Mouse (Mus musculus) heart, postnatal 36 days (tissue): ENCODE data around the gene Bpifc. TPM values are rescaled to one million over a fixed set of nuclear protein-coding genes. Genes with fewer than 3 reads are reported as not detected.
"Not testable (repeated sequence)": the region's sequence is repeated elsewhere in the genome, so short reads cannot be mapped to it uniquely, and the experiment has no call there.

Source experiments
- DNase-seq, 2 experiments: peaks; one replicate each; pipeline ENCODE4 v3.0.0; 2021 to 2022
- intact Hi-C: fragments of 180-260 bp; cut with DNase I; formaldehyde crosslinking; loops from one replicate; pipeline ENCODE4 v1.15.1; 2025
- total RNA-seq, 2 experiments: library from RNA; stranded (reverse); gene quantifications; 2 replicates each; pipeline ENCODE4 v1.2.3; 2021

The Bpifc gene
- not detected for total RNA-seq

- DNase-seq = no peak
- intact Hi-C loops = no loop called here
Observed at GRCm38 (mm10) chr10:86011781-86012180, at the start of gene Bpifc. Gene Bpifc (minus strand): TSS chr10:86011895.

GRCm38 (mm10) chr10:86060267-86060666, 48.6 kb upstream of the Bpifc start:
- intact Hi-C loops = no loop called here
- DNase-seq = no peak

- intact Hi-C loops = no loop called here
- DNase-seq = no peak
Observed at GRCm38 (mm10) chr10:86057712-86058111, 46.0 kb upstream of the Bpifc start.

- intact Hi-C loops = no loop called here
- no peak for DNase-seq
Observed at GRCm38 (mm10) chr10:86057286-86057685, 45.6 kb upstream of the Bpifc start.

- intact Hi-C loops = no loop called here
- DNase-seq = no peak
Observed at GRCm38 (mm10) chr10:86056297-86056903, 44.7 kb upstream of the Bpifc start.

- no peak for DNase-seq
- intact Hi-C loops = no loop called here
Observed at GRCm38 (mm10) chr10:86052818-86053522, 41.3 kb upstream of the Bpifc start.

- intact Hi-C loops = no loop called here
- no peak for DNase-seq
Observed at GRCm38 (mm10) chr10:86050522-86050921, 38.8 kb upstream of the Bpifc start.

GRCm38 (mm10) chr10:86047786-86048185, 36.1 kb upstream of the Bpifc start:
- intact Hi-C loops = no loop called here
- DNase-seq = no peak

GRCm38 (mm10) chr10:86046371-86046770, 34.7 kb upstream of the Bpifc start:
- no peak for DNase-seq
- intact Hi-C loops = no loop called here

- DNase-seq = no peak
- intact Hi-C loops = no loop called here
Observed at GRCm38 (mm10) chr10:86044066-86044465, 32.4 kb upstream of the Bpifc start.

- DNase-seq = no peak
- intact Hi-C loops = no loop called here
Observed at GRCm38 (mm10) chr10:86043651-86044050, 32.0 kb upstream of the Bpifc start.

GRCm38 (mm10) chr10:86034007-86034728, 22.5 kb upstream of the Bpifc start:
- intact Hi-C loops = no loop called here
- no peak for DNase-seq

GRCm38 (mm10) chr10:86032517-86032916, 20.8 kb upstream of the Bpifc start:
- DNase-seq = no peak
- intact Hi-C loops = no loop called here

GRCm38 (mm10) chr10:86030743-86031142, 19.0 kb upstream of the Bpifc start:
- no peak for DNase-seq
- intact Hi-C loops = no loop called here

GRCm38 (mm10) chr10:86026807-86027206, 15.1 kb upstream of the Bpifc start:
- intact Hi-C loops = loop anchor here (10.0 kb wide), 1 partner anchor 678 kb away; the partner anchor contains the start of genes Hsp90b1 and Ttc41

GRCm38 (mm10) chr10:86026354-86026753, 14.7 kb upstream of the Bpifc start:
- intact Hi-C loops = loop anchor here (10.0 kb wide), 1 partner anchor 678 kb away; the partner anchor contains the start of genes Hsp90b1 and Ttc41
- no peak for DNase-seq

More at GRCm38 (mm10) chr10:86026807-86027206, 15.1 kb upstream of the Bpifc start:
- DNase-seq = not testable (repeated sequence)

- intact Hi-C loops = loop anchor here (10.0 kb wide), 1 partner anchor 679 kb away; the partner anchor contains the start of genes Hsp90b1 and Ttc41
- no peak for DNase-seq
Observed at GRCm38 (mm10) chr10:86025906-86026305, 14.2 kb upstream of the Bpifc start.

- intact Hi-C loops = loop anchor here (2.0 to 10.0 kb wide), 3 partner anchors 42 to 682 kb away; partner anchors contain the start of genes Hsp90b1, Timp3 and Ttc41
- no peak for DNase-seq
Observed at GRCm38 (mm10) chr10:86023149-86023548, 11.5 kb upstream of the Bpifc start.

GRCm38 (mm10) chr10:86022474-86022816, 10.8 kb upstream of the Bpifc start:
- intact Hi-C loops = loop anchor here (2.0 to 10.0 kb wide), 3 partner anchors 42 to 682 kb away; partner anchors contain the start of genes Hsp90b1, Timp3 and Ttc41

GRCm38 (mm10) chr10:86021749-86022473, 10.2 kb upstream of the Bpifc start, which contains the start of gene Fbxo7:
Gene Fbxo7 (plus strand): TSS chr10:86021972.
- DNase-seq = peak; percentile 86 to 91
- intact Hi-C loops = loop anchor here (1.0 to 10.0 kb wide), 4 partner anchors 43 to 683 kb away; partner anchors contain the start of genes Hsp90b1, Timp3 and Ttc41

More at GRCm38 (mm10) chr10:86022474-86022816, 10.8 kb upstream of the Bpifc start:
- DNase-seq = no peak
